Mouse (Mus musculus): ENCODE results near the gene Trip10. TPM values are rescaled to one million over a fixed set of nuclear protein-coding genes. Genes with fewer than 3 reads are reported as not detected.
A peak's percentile ranks its signal among the peaks of the same experiment; 100 is the strongest.

Gene Trip10
- 1 to 10 TPM; 7.9 to 8.2 TPM for total RNA-seq (2021)

- DNase-seq: peak; percentile 87 to 90
These were observed at the start of gene Trip10 for GRCm38 (mm10) chr17:57249186-57250181. Trip10 (plus strand) TSS chr17:57249455.

GRCm38 (mm10) chr17:57201841-57202724 lies 47.2 kb upstream of the Trip10 start:
- no peak for DNase-seq

GRCm38 (mm10) chr17:57207938-57208337 lies 41.3 kb upstream of the Trip10 start:
- DNase-seq: no peak

- DNase-seq: no peak
These were observed 39.9 kb upstream of the Trip10 start for GRCm38 (mm10) chr17:57209330-57209729.

- DNase-seq: no peak
These were observed 37.8 kb upstream of the Trip10 start for GRCm38 (mm10) chr17:57211501-57211900.

GRCm38 (mm10) chr17:57214676-57215387 lies 34.4 kb upstream of the Trip10 start:
- DNase-seq: no peak

- DNase-seq: no peak
These were observed 30.8 kb upstream of the Trip10 start for GRCm38 (mm10) chr17:57218335-57218900.

- DNase-seq: peak; percentile 58 to 60
These were observed 29.9 kb upstream of the Trip10 start for GRCm38 (mm10) chr17:57219167-57219883.

GRCm38 (mm10) chr17:57219884-57220207 lies 29.4 kb upstream of the Trip10 start:
- no peak for DNase-seq

- no peak for DNase-seq
These were observed 27.3 kb upstream of the Trip10 start for GRCm38 (mm10) chr17:57221911-57222310.

- no peak for DNase-seq
These were observed 25.9 kb upstream of the Trip10 start for GRCm38 (mm10) chr17:57223313-57223712.

- DNase-seq: no peak
These were observed 21.8 kb upstream of the Trip10 start for GRCm38 (mm10) chr17:57227468-57227867.

- no peak for DNase-seq
These were observed 21.2 kb upstream of the Trip10 start, which contains the start of gene C3 for GRCm38 (mm10) chr17:57228014-57228413. C3 (minus strand) TSS chr17:57228136.

GRCm38 (mm10) chr17:57228873-57229272 lies 20.4 kb upstream of the Trip10 start:
- DNase-seq: no peak

GRCm38 (mm10) chr17:57229851-57230727 lies 19.2 kb upstream of the Trip10 start:
- DNase-seq: no peak

GRCm38 (mm10) chr17:57230728-57231125 lies 18.5 kb upstream of the Trip10 start:
- DNase-seq: no peak

GRCm38 (mm10) chr17:57231321-57231771 lies 17.9 kb upstream of the Trip10 start:
- no peak for DNase-seq

- no peak for DNase-seq
These were observed 17.1 kb upstream of the Trip10 start for GRCm38 (mm10) chr17:57232200-57232599.

GRCm38 (mm10) chr17:57233038-57233437 lies 16.2 kb upstream of the Trip10 start:
- no peak for DNase-seq

GRCm38 (mm10) chr17:57234254-57234928 lies 14.9 kb upstream of the Trip10 start:
- no peak for DNase-seq
